Mouse (Mus musculus) lung, postnatal 0 days (tissue): Measurements from ENCODE around the gene Gpalpp1.

Experiments used
- CTCF ChIP-seq: IDR thresholded peaks from 2 replicates; pipeline ENCODE4 v1.5.1; 2016; ENCODE audit warnings: antibody characterized with exemption, mild to moderate bottlenecking
- EP300 ChIP-seq: IDR thresholded peaks from 2 replicates; pipeline ENCODE4 v1.6.1; 2016; ENCODE audit warnings: antibody characterized with exemption, mild to moderate bottlenecking, control low read depth

DNA sequence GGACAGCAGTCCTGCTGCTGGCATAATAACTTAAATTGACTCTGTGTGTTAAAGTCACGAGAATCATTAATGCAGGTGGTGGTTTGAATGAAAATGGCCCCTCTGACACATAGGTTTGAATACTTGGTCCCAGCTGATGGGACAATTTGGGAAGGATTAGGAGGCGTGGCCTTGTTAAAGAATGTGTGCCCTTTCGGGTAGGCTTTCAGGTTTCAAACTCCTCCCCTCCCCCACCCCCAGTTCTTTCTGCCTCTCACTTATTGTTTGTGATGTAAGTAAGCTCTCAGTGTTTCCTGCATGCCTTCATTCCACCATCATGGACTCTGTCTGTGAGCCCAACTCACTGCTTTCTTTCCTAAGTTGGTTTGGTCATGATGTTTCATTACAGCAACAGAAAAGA is 16.8 kb upstream of the Gpalpp1 start:
- TF ChIP-seq CTCF = no peak
- TF ChIP-seq EP300 = no peak
